In the genomic region with DNA sequence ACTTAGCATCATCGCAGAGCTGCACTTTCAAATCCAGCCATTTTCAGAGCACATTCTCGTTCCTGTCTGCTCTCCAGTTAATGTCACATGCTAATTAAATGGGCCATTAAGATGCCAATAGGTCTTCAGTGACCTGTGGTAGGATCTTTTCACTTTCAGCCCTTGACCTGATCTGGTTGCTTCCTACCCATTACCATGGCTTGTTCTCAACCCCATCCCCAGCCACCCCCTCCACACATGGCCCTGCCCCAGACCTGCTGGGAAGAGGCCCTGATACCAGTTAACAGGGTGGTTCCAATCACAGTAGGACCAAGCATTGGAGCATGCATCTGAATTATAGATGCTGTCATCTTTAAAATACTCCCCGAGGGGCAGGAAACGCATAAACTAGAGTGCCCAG, we compare ENCODE assay signal across 21 mouse cellular contexts. TPM values are rescaled to one million over a fixed set of nuclear protein-coding genes. Genes with fewer than 3 reads are reported as not detected.
DNase-seq lines count a peak whose midpoint lies in the region; ATAC-seq lines count a peak whose summit lies in the region.
"Had no signal": no experiment of that assay in that cellular context is flagged by ENCODE, and none has a peak within 500 bp of the region (broad histone marks: within the 10 kb centered on the region; RNA-seq: fewer than 3 reads in every experiment).

No protein-coding gene starts in this region.

- H3K4me3 ChIP-seq in kidney, embryonic 14.5 days (ENCODE audit: low read length) = no peak overlapping the region
- no peak overlapping the region for H3K4me3 ChIP-seq in liver, embryonic 15.5 days (replicated peaks)
- H3K4me3 ChIP-seq: forebrain, embryonic 15.5 days; hindbrain, embryonic 12.5 days; hindbrain, embryonic 15.5 days had no signal

- no peak for DNase-seq in kidney, postnatal 4 days
- DNase-seq in liver (no peak), ES-CJ7 (ENCODE audit: low read depth, low spot score) (peak; percentile 78), ZHBTc4 (ENCODE audit: low read depth, low spot score) (peak; percentile 74)
- DNase-seq in layer of hippocampus, adult 11-12 months (ENCODE audit: low spot score) = no peak
- DNase-seq: adrenal gland, postnatal 10 days; adrenal gland, postnatal 36 days; B cell, adult 2 months; cerebellum, adult 18-20 months; cerebellum, adult 9-10 months; cerebellum, postnatal 14 days; gastrocnemius, postnatal 10 days; gastrocnemius, postnatal 36 days had no signal

- no peaks in the 10 kb centered on the region for H3K36me3 ChIP-seq in kidney, embryonic 14.5 days (ENCODE audit: control insufficient read depth, insufficient read depth, low read length)
- H3K36me3 ChIP-seq in liver, embryonic 15.5 days (replicated peaks) = peaks cover 51% of the 10 kb centered on the region
- H3K36me3 ChIP-seq: forebrain, embryonic 15.5 days; hindbrain, embryonic 12.5 days; hindbrain, embryonic 15.5 days had no signal

- no peaks in the 10 kb centered on the region; the same call in 1 of the 2 replicates for H3K9me3 ChIP-seq in kidney, embryonic 14.5 days (ENCODE audit: control insufficient read depth, low read length)
- H3K9me3 ChIP-seq in liver, embryonic 15.5 days (replicated peaks) = no peaks in the 10 kb centered on the region
- H3K9me3 ChIP-seq: forebrain, embryonic 15.5 days; hindbrain, embryonic 15.5 days had no signal

- H3K27ac ChIP-seq in kidney, embryonic 14.5 days (ENCODE audit: low read depth, low read length) = no peak overlapping the region
- 0 out of 2 replicates have a peak overlapping the region, but pooled peaks have one; percentile 20 for H3K27ac ChIP-seq in liver, embryonic 15.5 days (replicated peaks)
- H3K27ac ChIP-seq: forebrain, embryonic 15.5 days; hindbrain, embryonic 12.5 days; hindbrain, embryonic 15.5 days had no signal

- peak; percentile 63 for ATAC-seq in kidney, embryonic 14.5 days (ENCODE audit: low FRiP score, low TSS enrichment)
- ATAC-seq in liver, embryonic 15.5 days (ENCODE audit: insufficient read depth) = no peak
- ATAC-seq in erythroblast, adult 5-6 weeks (replicated peaks; ENCODE audit: low FRiP score, poor library complexity, severe bottlenecking) = no peak

- no peak overlapping the region for H3K9ac ChIP-seq in kidney, embryonic 14.5 days (ENCODE audit: low read depth, low read length)
- H3K9ac ChIP-seq in liver, embryonic 15.5 days = no peak overlapping the region
- H3K9ac ChIP-seq: forebrain, embryonic 15.5 days; hindbrain, embryonic 12.5 days; hindbrain, embryonic 15.5 days had no signal

- no peaks in the 10 kb centered on the region for H3K27me3 ChIP-seq in kidney, embryonic 14.5 days (ENCODE audit: control insufficient read depth, insufficient read depth, low read length)
- H3K27me3 ChIP-seq in liver, embryonic 15.5 days = no peaks in the 10 kb centered on the region
- H3K27me3 ChIP-seq: CH12.LX; forebrain, embryonic 15.5 days; hindbrain, embryonic 12.5 days; hindbrain, embryonic 15.5 days had no signal

- 25% methylated on average over 4 of the region's 4 CpGs for WGBS in kidney, embryonic 14.5 days
- 86% methylated on average over 4 of the region's 4 CpGs for WGBS in liver, embryonic 15.5 days (ENCODE audit: insufficient replicate concordance)

- no peak overlapping the region for H3K4me2 ChIP-seq in kidney, embryonic 14.5 days (replicated peaks; ENCODE audit: low read depth, low read length)
- H3K4me2 ChIP-seq in liver, embryonic 15.5 days = no peak overlapping the region
- H3K4me2 ChIP-seq: forebrain, embryonic 15.5 days; heart, embryonic 11.5 days; hindbrain, embryonic 12.5 days; hindbrain, embryonic 15.5 days had no signal

- H3K4me1 ChIP-seq in kidney, embryonic 14.5 days (ENCODE audit: control insufficient read depth, insufficient read depth, low read length) = no peaks in the 10 kb centered on the region
- H3K4me1 ChIP-seq in liver, embryonic 15.5 days (replicated peaks) = peaks cover 46% of the 10 kb centered on the region

RNA-seq across cellular contexts. Expression of a gene that starts 30.7 kb away (rescaled TPM):
- polyA plus RNA-seq in kidney, embryonic 14.5 days (2014; fragmentation: Nextera tagmentation; extraction: Ambion mirVana) = 6.4 and 8.4 TPM in 2 replicates
- polyA plus RNA-seq in liver, embryonic 15.5 days (2015; fragmentation: Nextera tagmentation; extraction: Ambion mirVana) = 28.0 and 28.6 TPM in 2 replicates
- total RNA-seq in erythroblast, adult 5-6 weeks (2015; ENCODE audit: low replicate concordance) = 28.0 and 51.1 TPM in 2 replicates
- 40.2 and 59.4 TPM in 2 replicates for total RNA-seq in erythroblast, adult 5-6 weeks (2017; ENCODE audit: low replicate concordance)

Comparison
In these comparisons a context has a peak if more than half of its experiments do, and no peak if none do; other contexts are left out.
1. DNase-seq: peak in ES-CJ7 (single experiment) and ZHBTc4 (single experiment); none in kidney, postnatal 4 days (0 of 2), liver (single experiment) and layer of hippocampus, adult 11-12 months (single experiment).